Mouse (Mus musculus): ENCODE results near the gene Wasf1.

DNA sequence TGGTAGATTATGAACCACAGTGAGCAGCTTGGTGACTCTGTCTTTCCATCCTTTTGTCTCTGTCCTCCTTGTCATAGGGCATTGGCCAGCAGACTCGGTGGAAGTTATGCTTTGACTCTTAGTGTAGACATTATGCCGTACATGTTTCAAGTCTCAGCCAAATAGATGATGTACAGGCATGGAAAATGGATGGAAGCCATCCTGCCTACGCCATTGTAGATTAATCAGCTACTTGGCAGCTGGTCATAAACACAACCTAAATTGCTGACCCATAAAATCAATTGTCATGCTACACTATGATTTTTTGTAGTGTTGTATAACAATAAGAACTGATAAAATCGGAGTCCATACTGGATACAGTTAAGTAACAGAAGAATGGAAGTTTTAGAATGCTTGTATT is 18.5 kb downstream of the Wasf1 start:
- no peak for TF ChIP-seq CTCF (IDR thresholded peaks at IDR 0.05; ENCODE audit: low read depth)
- no peak for TF ChIP-seq EP300 (IDR thresholded peaks at IDR 0.05; ENCODE audit: low read depth)

All from heart, postnatal 0 days (tissue).